Mouse (Mus musculus) induced T-regulatory cell, adult 2 months (primary cell): Measurements from ENCODE around the gene Snip1.

Experiments
- DNase-seq: peaks from one replicate; pipeline ENCODE4 v3.0.0-alpha.2; 2012; ENCODE audit warnings: low read depth

Gene Snip1

GRCm38 (mm10) chr4:125066490-125067370 lies at the start of gene Snip1:
Gene Snip1, plus strand, starts transcription at chr4:125066672.
- peak; percentile 97 for DNase-seq

GRCm38 (mm10) chr4:125017431-125017830 lies 49.0 kb upstream of the Snip1 start:
- no peak for DNase-seq

- no peak for DNase-seq
Observed at GRCm38 (mm10) chr4:125020780-125021538, 45.5 kb upstream of the Snip1 start.

GRCm38 (mm10) chr4:125029891-125030614 lies 36.4 kb upstream of the Snip1 start:
- peak; percentile 97 for DNase-seq

GRCm38 (mm10) chr4:125034341-125034740 lies 32.1 kb upstream of the Snip1 start:
- DNase-seq, result no peak

GRCm38 (mm10) chr4:125044454-125044853 lies 22.0 kb upstream of the Snip1 start:
- no peak for DNase-seq

GRCm38 (mm10) chr4:125055385-125055784 lies 11.1 kb upstream of the Snip1 start:
- no peak for DNase-seq

GRCm38 (mm10) chr4:125056476-125056875 lies 10.0 kb upstream of the Snip1 start:
- no peak for DNase-seq

GRCm38 (mm10) chr4:125057273-125057672 lies 9.2 kb upstream of the Snip1 start:
- no peak for DNase-seq

- DNase-seq, result no peak
Observed at GRCm38 (mm10) chr4:125058033-125058432, 8.4 kb upstream of the Snip1 start.

GRCm38 (mm10) chr4:125059025-125059424 lies 7.4 kb upstream of the Snip1 start:
- DNase-seq, result peak; percentile 45

- peak; percentile 46 for DNase-seq
Observed at GRCm38 (mm10) chr4:125063829-125064228, 2.6 kb upstream of the Snip1 start.

GRCm38 (mm10) chr4:125065517-125066307 lies 760 bp upstream of the Snip1 start, which contains the start of gene Dnali1:
Gene Dnali1, minus strand, starts transcription at chr4:125065703.
- peak; percentile 84 for DNase-seq

- no peak for DNase-seq
Observed at GRCm38 (mm10) chr4:125077700-125078099, 11.2 kb downstream of the Snip1 start.

- no peak for DNase-seq
Observed at GRCm38 (mm10) chr4:125078698-125079097, 12.2 kb downstream of the Snip1 start.

GRCm38 (mm10) chr4:125084403-125085345 lies 18.2 kb downstream of the Snip1 start, which contains the start of gene Meaf6:
Gene Meaf6, plus strand, starts transcription at chr4:125085134.
- peak; percentile 92 for DNase-seq

GRCm38 (mm10) chr4:125085346-125085841 lies 18.9 kb downstream of the Snip1 start:
- peak; percentile 84 for DNase-seq

- DNase-seq, result no peak
Observed at GRCm38 (mm10) chr4:125093031-125093430, 26.6 kb downstream of the Snip1 start.

- no peak for DNase-seq
Observed at GRCm38 (mm10) chr4:125096066-125096465, 29.6 kb downstream of the Snip1 start.

- no peak for DNase-seq
Observed at GRCm38 (mm10) chr4:125097412-125097811, 30.9 kb downstream of the Snip1 start.
